Comparison of ENCODE assay signal across 22 mouse cellular contexts in the genomic region with DNA sequence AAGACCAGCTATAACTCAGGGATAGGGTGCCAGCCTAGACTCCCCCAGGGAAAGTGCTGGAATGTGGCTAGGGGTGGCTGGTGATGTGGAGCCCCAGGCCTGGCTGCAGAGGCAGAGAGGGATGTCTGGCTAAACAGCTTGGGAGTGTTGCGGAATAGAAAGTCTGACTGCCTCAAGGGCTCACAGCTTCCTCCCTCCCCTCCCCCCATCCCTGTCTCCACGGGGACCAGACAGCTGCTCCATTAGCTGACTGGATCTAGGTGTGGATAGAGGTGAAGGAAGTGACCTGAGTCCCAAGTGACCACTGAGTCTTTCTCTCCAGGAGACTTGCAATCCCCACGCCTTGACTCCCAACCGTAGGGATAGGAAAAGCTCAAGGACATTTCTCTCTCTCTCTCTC. TPM values are rescaled to one million over a fixed set of nuclear protein-coding genes. Genes with fewer than 3 reads are reported as not detected.
DNase-seq lines count a peak whose midpoint lies in the region; ATAC-seq and TF ChIP-seq lines count a peak whose summit lies in the region.
"Had no signal": no experiment of that assay in that cellular context is flagged by ENCODE, and none has a peak within 500 bp of the region (broad histone marks: within the 10 kb centered on the region; RNA-seq: fewer than 3 reads in every experiment).

No protein-coding gene starts in this region.

- TF ChIP-seq EP300 in liver, postnatal 0 days (IDR thresholded peaks at IDR 0.05; ENCODE audit: low read depth) = no peak

- 52% methylated on average over 4 of the region's 4 CpGs for WGBS in liver, postnatal 0 days (ENCODE audit: insufficient replicate concordance)
- WGBS in forebrain, embryonic 12.5 days = 49% methylated on average over 4 of the region's 4 CpGs

- TF ChIP-seq CTCF in liver, postnatal 0 days (IDR thresholded peaks at IDR 0.05; ENCODE audit: low read depth) = no peak
- no peak for TF ChIP-seq CTCF in bone marrow macrophage, adult 2 months (IDR thresholded peaks at IDR 0.05; ENCODE audit: low read depth, low read length)

- H3K27me3 ChIP-seq in liver, postnatal 0 days (ENCODE audit: insufficient read depth, low read length) = no peaks in the 10 kb centered on the region
- peaks cover 31% of the 10 kb centered on the region for H3K27me3 ChIP-seq in forebrain, embryonic 12.5 days
- H3K27me3 ChIP-seq: CH12.LX; heart, embryonic 15.5 days had no signal

- no peaks in the 10 kb centered on the region for H3K36me3 ChIP-seq in liver, postnatal 0 days (replicated peaks; ENCODE audit: insufficient read depth, low read length)
- no peaks in the 10 kb centered on the region for H3K36me3 ChIP-seq in forebrain, embryonic 12.5 days (replicated peaks)
- H3K36me3 ChIP-seq: heart, embryonic 15.5 days; midbrain, embryonic 13.5 days had no signal

- no peak for ATAC-seq in liver, postnatal 0 days
- no peak for ATAC-seq in forebrain, embryonic 12.5 days (ENCODE audit: low FRiP score)
- ATAC-seq: forebrain, embryonic 13.5 days; midbrain, embryonic 13.5 days had no signal

- H3K27ac ChIP-seq in liver, postnatal 0 days (ENCODE audit: low read depth) = no peak overlapping the region
- peak overlapping the region; percentile 70 for H3K27ac ChIP-seq in bone marrow macrophage, adult 2 months (ENCODE audit: insufficient read depth, low read depth, low read length)
- H3K27ac ChIP-seq in forebrain, embryonic 12.5 days = no peak overlapping the region
- H3K27ac ChIP-seq: forebrain, embryonic 13.5 days; heart, adult 2 months; heart, embryonic 15.5 days; kidney, postnatal 0 days; midbrain, embryonic 13.5 days had no signal

- H3K9me3 ChIP-seq in liver, postnatal 0 days (ENCODE audit: low read length) = no peaks in the 10 kb centered on the region
- H3K9me3 ChIP-seq in forebrain, embryonic 12.5 days = no peaks in the 10 kb centered on the region
- H3K9me3 ChIP-seq: forebrain, embryonic 13.5 days; heart, embryonic 15.5 days; midbrain, embryonic 13.5 days had no signal

- DNase-seq in liver, postnatal 0 days = peak; percentile 27
- no peak for DNase-seq in liver
- DNase-seq in 3134 (ENCODE audit: extremely low read depth, insufficient read length, low spot score) = peak; percentile 71
- DNase-seq in 3T3-L1 (ENCODE audit: low read depth, low spot score) = peak; percentile 88
- DNase-seq in layer of hippocampus, adult 9-10 months (ENCODE audit: low spot score) = no peak
- DNase-seq: adrenal gland, adult 2 months; gastrocnemius, postnatal 10 days; heart, postnatal 4 days; kidney, adult 18-20 months; layer of hippocampus, postnatal 36 days; lung, adult 2 months; retina, postnatal 1 day; thymus, postnatal 25 days had no signal

- no peak overlapping the region for H3K4me3 ChIP-seq in liver, postnatal 0 days (ENCODE audit: low read depth, low read length)
- H3K4me3 ChIP-seq in bone marrow macrophage, adult 2 months (ENCODE audit: insufficient read depth, low read length) = no peak overlapping the region
- H3K4me3 ChIP-seq in forebrain, embryonic 12.5 days (replicated peaks) = no peak overlapping the region
- H3K4me3 ChIP-seq: forebrain, embryonic 13.5 days; heart, adult 2 months; heart, embryonic 15.5 days; midbrain, embryonic 13.5 days had no signal

- no peak overlapping the region for H3K4me2 ChIP-seq in liver, postnatal 0 days (ENCODE audit: low read depth, low read length)
- no peak overlapping the region for H3K4me2 ChIP-seq in forebrain, embryonic 12.5 days
- H3K4me2 ChIP-seq: forebrain, embryonic 13.5 days; heart, embryonic 15.5 days; liver, embryonic 11.5 days; midbrain, embryonic 13.5 days had no signal

- no peak overlapping the region for H3K9ac ChIP-seq in liver, postnatal 0 days (replicated peaks)
- H3K9ac ChIP-seq in forebrain, embryonic 12.5 days = no peak overlapping the region
- H3K9ac ChIP-seq: forebrain, embryonic 13.5 days; heart, embryonic 15.5 days; midbrain, embryonic 13.5 days had no signal

- peaks cover 29% of the 10 kb centered on the region for H3K4me1 ChIP-seq in liver, postnatal 0 days (ENCODE audit: insufficient read depth)
- peaks cover 60% of the 10 kb centered on the region for H3K4me1 ChIP-seq in bone marrow macrophage, adult 2 months (ENCODE audit: control insufficient read depth, insufficient read depth, low read length)
- peaks cover 27% of the 10 kb centered on the region for H3K4me1 ChIP-seq in forebrain, embryonic 12.5 days

- TF ChIP-seq POLR2A in bone marrow macrophage, adult 2 months (IDR thresholded peaks at IDR 0.05; ENCODE audit: borderline replicate concordance, low read depth, low read length) = no peak

RNA-seq across cellular contexts. Expression of gene Map1s, which starts 2.6 kb away (rescaled TPM):
- polyA plus RNA-seq in liver, postnatal 0 days (2015; fragmentation: Nextera tagmentation; extraction: Ambion mirVana) = 8.3 and 8.7 TPM in 2 replicates
- polyA plus RNA-seq in bone marrow macrophage, adult 2 months (2012; ENCODE audit: insufficient read depth, insufficient read length, missing spikeins) = 37.3 and 44.2 TPM in 2 replicates
- polyA plus RNA-seq in forebrain, embryonic 12.5 days (2016; fragmentation: Nextera tagmentation; extraction: Ambion mirVana) = 61.4 and 61.6 TPM in 2 replicates

RNA-seq across cellular contexts. Expression of gene Rpl18a, which starts 5.9 kb away (rescaled TPM):
- polyA plus RNA-seq in liver, postnatal 0 days (2015; fragmentation: Nextera tagmentation; extraction: Ambion mirVana) = 2,490 and 2,569 TPM in 2 replicates
- polyA plus RNA-seq in bone marrow macrophage, adult 2 months (2012; ENCODE audit: insufficient read depth, insufficient read length, missing spikeins) = 1,719 and 1,824 TPM in 2 replicates
- 2,624 and 2,770 TPM in 2 replicates for polyA plus RNA-seq in forebrain, embryonic 12.5 days (2016; fragmentation: Nextera tagmentation; extraction: Ambion mirVana)

RNA-seq across cellular contexts. Expression of gene Slc5a5, which starts 10.6 kb away (rescaled TPM):
- polyA plus RNA-seq in liver, postnatal 0 days (2015; fragmentation: Nextera tagmentation; extraction: Ambion mirVana) = not detected in 2 replicates
- not detected in 2 replicates for polyA plus RNA-seq in bone marrow macrophage, adult 2 months (2012; ENCODE audit: insufficient read depth, insufficient read length, missing spikeins)
- polyA plus RNA-seq in forebrain, embryonic 12.5 days (2016; fragmentation: Nextera tagmentation; extraction: Ambion mirVana) = 0.49 and 0.67 TPM in 2 replicates

RNA-seq across cellular contexts. Expression of gene Ccdc124, which starts 29.4 kb away (rescaled TPM):
- 34.3 and 37.9 TPM in 2 replicates for polyA plus RNA-seq in liver, postnatal 0 days (2015; fragmentation: Nextera tagmentation; extraction: Ambion mirVana)
- 35.6 and 39.9 TPM in 2 replicates for polyA plus RNA-seq in bone marrow macrophage, adult 2 months (2012; ENCODE audit: insufficient read depth, insufficient read length, missing spikeins)
- 154 and 159 TPM in 2 replicates for polyA plus RNA-seq in forebrain, embryonic 12.5 days (2016; fragmentation: Nextera tagmentation; extraction: Ambion mirVana)

RNA-seq across cellular contexts. Expression of gene Kcnn1, which starts 40.1 kb away (rescaled TPM):
- polyA plus RNA-seq in liver, postnatal 0 days (2015; fragmentation: Nextera tagmentation; extraction: Ambion mirVana) = 0.19 and 0.45 TPM in 2 replicates
- 0.99 and 1.8 TPM in 2 replicates for polyA plus RNA-seq in bone marrow macrophage, adult 2 months (2012; ENCODE audit: insufficient read depth, insufficient read length, missing spikeins)
- 14.4 and 16.3 TPM in 2 replicates for polyA plus RNA-seq in forebrain, embryonic 12.5 days (2016; fragmentation: Nextera tagmentation; extraction: Ambion mirVana)

Comparison
In these comparisons a context has a peak if more than half of its experiments do, and no peak if none do; other contexts are left out.
1. DNase-seq: peak in liver, postnatal 0 days (single experiment), 3134 (single experiment) and 3T3-L1 (single experiment); none in liver (single experiment) and layer of hippocampus, adult 9-10 months (single experiment).